Mouse (Mus musculus) kidney, adult 8-10 months (tissue): Measurements from ENCODE around the gene Eml1.

Source experiments
- DNase-seq, 2 experiments: peaks; one replicate each; pipeline ENCODE4 v3.0.0; 2022

The Eml1 gene

GRCm38 (mm10) chr12:108554120-108554841 lies 183.5 kb downstream of the Eml1 start, which contains the start of gene Evl:
Gene Evl (plus strand): TSS chr12:108554720.
- DNase-seq = peak; percentile 70 to 77

- DNase-seq = no peak
Measured at GRCm38 (mm10) chr12:108554861-108555556, 184.3 kb downstream of the Eml1 start.

GRCm38 (mm10) chr12:108558194-108558593 lies 187.4 kb downstream of the Eml1 start:
- no peak for DNase-seq

- DNase-seq = no peak
Measured at GRCm38 (mm10) chr12:108563238-108563637, 192.5 kb downstream of the Eml1 start.

- no peak for DNase-seq
Measured at GRCm38 (mm10) chr12:108564910-108565506, 194.3 kb downstream of the Eml1 start.

- no peak for DNase-seq
Measured at GRCm38 (mm10) chr12:108579156-108579871, 208.6 kb downstream of the Eml1 start.

GRCm38 (mm10) chr12:108583775-108584174 lies 213.0 kb downstream of the Eml1 start:
- DNase-seq = no peak
